Mouse (Mus musculus) neural tube, embryonic 13.5 days (tissue): ENCODE results near the gene Rpl35. TPM values are rescaled to one million over a fixed set of nuclear protein-coding genes. Genes with fewer than 3 reads are reported as not detected.
A peak's percentile ranks its signal among the peaks of the same experiment; 100 is the strongest.

Experiments
- ATAC-seq: fragments of 200-750 bp; cut with Nextera tagmentation; 2 replicates; pipeline ENCODE4 v1.8.0; 2017; ENCODE audit warnings: low read depth, mild to moderate bottlenecking, moderate TSS enrichment, moderate library complexity
- H3K27ac ChIP-seq: fragments of 300-500 bp; sonication (generic); replicated peaks from 2 replicates; pipeline ENCODE4 v1.5.1; 2015; ENCODE audit warnings: moderate library complexity, mild to moderate bottlenecking, inconsistent platforms
- H3K27me3 ChIP-seq: fragments of 300-500 bp; sonication (generic); 2 replicates; pipeline ENCODE4 v1.6.1; 2015; ENCODE audit warnings: mild to moderate bottlenecking, inconsistent platforms
- H3K36me3 ChIP-seq: fragments of 300-500 bp; sonication (generic); 2 replicates; pipeline ENCODE4 v1.6.1; 2015; ENCODE audit warnings: mild to moderate bottlenecking, inconsistent platforms
- H3K4me1 ChIP-seq: fragments of 300-500 bp; sonication (generic); replicated peaks from 2 replicates; pipeline ENCODE4 v1.6.1; 2015; ENCODE audit warnings: inconsistent platforms
- H3K4me2 ChIP-seq: fragments of 300-500 bp; sonication (generic); 2 replicates; pipeline ENCODE4 v1.6.1; 2015; ENCODE audit warnings: inconsistent platforms, mild to moderate bottlenecking, moderate library complexity
- H3K4me3 ChIP-seq: fragments of 300-500 bp; sonication (generic); 2 replicates; pipeline ENCODE4 v1.5.1; 2015; ENCODE audit warnings: mild to moderate bottlenecking, inconsistent platforms
- H3K9ac ChIP-seq: fragments of 300-500 bp; sonication (generic); 2 replicates; pipeline ENCODE4 v1.6.1; 2015; ENCODE audit warnings: moderate library complexity, mild to moderate bottlenecking, inconsistent platforms
- H3K9me3 ChIP-seq: fragments of 300-500 bp; sonication (generic); 2 replicates; pipeline ENCODE4 v1.6.1; 2016; ENCODE audit warnings: inconsistent platforms
- WGBS: fragments of 180-500 bp; shearing (Covaris S2); methylation state at CpG from one replicate; pipeline ENCODE4 v1.1.7; 2015; 5-methylcytosine and 5-hydroxymethylcytosine counted together
- polyA plus RNA-seq: library from polyadenylated mRNA; unstranded; fragments of >200 nt; fragmentation: Nextera tagmentation; extraction: Ambion mirVana; gene quantifications from 2 replicates; pipeline ENCODE4 v1.2.1, GENCODE M21; 2015

Rpl35 gene
- polyA plus RNA-seq, 1 experiment from 2014 or later, result 755 TPM

DNA sequence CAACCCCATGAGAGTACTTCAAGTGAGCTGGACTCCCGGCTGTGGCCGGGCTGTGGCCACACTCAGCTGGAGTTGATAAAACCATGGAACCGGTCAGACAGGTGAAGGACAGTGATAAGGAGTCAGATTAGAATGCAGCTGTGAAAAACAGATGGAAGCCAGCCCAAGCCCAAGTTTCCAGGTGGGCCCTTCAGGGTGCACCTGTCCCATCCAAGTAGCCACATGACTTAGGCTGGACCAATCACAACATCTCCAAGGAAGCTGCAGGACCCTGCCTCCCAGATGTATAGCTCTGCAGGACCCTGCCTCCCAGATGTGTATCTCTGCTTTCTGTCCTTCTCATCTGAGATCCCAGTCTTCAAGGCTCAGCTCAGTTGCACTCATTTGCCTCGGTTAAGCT lies 13.4 kb downstream of the Rpl35 start:
- Histone ChIP-seq H3K36me3 (no peaks in the 10 kb centered on the region), H3K9ac (no peak overlapping the region), H3K27ac (no peak overlapping the region), H3K27me3 (0 out of 2 replicates have a peak, but pooled peaks cover 2% of the 10 kb centered on the region), H3K4me1 (peaks cover 8% of the 10 kb centered on the region), H3K4me2 (no peak overlapping the region), H3K4me3 (no peak overlapping the region), H3K9me3 (no peaks in the 10 kb centered on the region)
- WGBS, result 71% methylated on average over 4 of the region's 4 CpGs
- ATAC-seq, result no peak

DNA sequence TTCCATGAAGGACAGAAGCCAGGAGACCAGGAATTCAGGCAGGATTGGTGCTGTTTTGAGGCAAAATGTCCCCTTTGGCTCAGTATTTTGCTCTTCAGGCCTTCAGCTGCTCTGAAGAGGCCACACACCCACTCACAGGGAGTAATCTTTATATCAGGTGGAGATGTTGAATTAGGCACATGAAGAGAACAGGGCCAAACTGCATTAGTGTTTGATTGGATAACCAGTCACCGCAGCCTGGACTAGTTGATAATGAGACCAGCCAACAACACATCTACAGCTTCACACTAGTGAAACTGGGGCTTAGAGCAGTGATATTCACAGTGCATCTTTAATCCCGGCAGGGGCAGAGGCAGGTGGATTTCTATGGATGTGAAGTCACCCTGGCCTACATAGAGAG lies 16.5 kb downstream of the Rpl35 start:
- Histone ChIP-seq H3K9me3 (no peaks in the 10 kb centered on the region), H3K27me3 (no peaks in the 10 kb centered on the region), H3K4me2 (no peak overlapping the region), H3K9ac (no peak overlapping the region), H3K36me3 (no peaks in the 10 kb centered on the region), H3K4me3 (no peak overlapping the region), H3K4me1 (peaks cover 8% of the 10 kb centered on the region), H3K27ac (no peak overlapping the region)
- ATAC-seq, result no peak
- 95% methylated on average over 2 of the region's 2 CpGs for WGBS

DNA sequence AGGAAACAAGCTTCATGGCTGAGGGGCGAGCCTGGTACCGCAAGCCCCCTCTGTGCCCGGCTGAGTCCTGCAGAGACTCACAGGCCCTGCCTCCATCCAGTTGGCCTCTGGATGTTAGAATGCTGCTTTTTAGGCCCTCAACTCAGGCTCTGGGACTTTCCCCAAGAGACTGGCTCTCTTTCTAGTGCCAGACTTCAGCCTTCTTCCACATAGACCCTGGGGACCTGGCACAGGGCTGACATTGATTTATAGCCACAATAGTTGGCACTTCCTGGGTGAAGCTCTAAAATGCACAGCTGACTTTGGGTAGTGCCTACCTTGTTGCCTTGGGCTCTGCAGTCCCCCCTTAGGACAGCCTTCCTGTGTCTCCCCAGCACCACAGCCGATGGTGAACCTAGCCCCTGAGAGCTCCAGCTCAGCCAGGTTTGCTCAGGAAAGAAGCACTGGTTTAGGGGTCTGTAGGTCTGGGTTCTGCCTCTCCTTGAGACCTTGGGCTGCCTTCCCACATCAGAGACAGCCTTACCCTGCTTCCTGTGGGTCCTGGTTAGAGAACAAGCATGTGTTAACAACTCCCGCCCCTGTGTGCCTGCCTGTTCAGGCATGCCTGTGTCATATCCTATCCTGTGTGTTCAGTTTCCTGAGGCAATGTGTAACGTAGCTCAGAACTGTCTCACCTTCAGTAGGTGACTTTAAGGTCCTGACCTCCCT lies 17.5 kb downstream of the Rpl35 start:
- no peak overlapping the region for H3K27ac ChIP-seq
- no peaks in the 10 kb centered on the region for H3K36me3 ChIP-seq
- H3K9ac ChIP-seq, result no peak overlapping the region
- peaks cover 4% of the 10 kb centered on the region; the same call in 1 of the 2 replicates for H3K9me3 ChIP-seq
- no peak for ATAC-seq
- H3K4me1 ChIP-seq, result peaks cover 8% of the 10 kb centered on the region
- no peak overlapping the region for H3K4me3 ChIP-seq
- no peak overlapping the region for H3K4me2 ChIP-seq
- H3K27me3 ChIP-seq, result no peaks in the 10 kb centered on the region
- 89% methylated on average over 6 of the region's 6 CpGs for WGBS

DNA sequence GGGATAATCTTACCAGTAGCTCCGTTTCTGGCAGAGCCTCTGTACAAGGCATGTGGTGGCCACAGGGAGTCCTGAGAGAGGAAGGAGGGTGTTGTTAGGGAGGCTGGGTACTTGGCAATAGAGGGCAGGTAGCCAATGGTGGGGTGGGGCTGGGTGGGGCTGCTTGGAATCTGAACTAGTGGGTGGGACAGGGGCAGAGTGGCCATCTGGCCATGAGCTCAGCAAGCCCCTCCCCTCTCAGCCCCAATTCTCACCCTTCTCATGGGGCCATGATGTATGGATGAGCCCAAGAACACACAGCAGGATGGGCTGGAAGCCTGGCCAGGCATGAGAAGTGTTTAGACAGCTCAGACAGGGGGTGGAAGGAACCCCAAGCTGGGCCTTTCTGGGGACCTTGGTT lies 18.1 kb downstream of the Rpl35 start:
- Histone ChIP-seq H3K36me3 (no peaks in the 10 kb centered on the region), H3K9ac (no peak overlapping the region), H3K4me2 (no peak overlapping the region), H3K27ac (no peak overlapping the region), H3K4me3 (no peak overlapping the region), H3K4me1 (peaks cover 2% of the 10 kb centered on the region), H3K27me3 (no peaks in the 10 kb centered on the region), H3K9me3 (peaks cover 4% of the 10 kb centered on the region; the same call in 1 of the 2 replicates)
- 64% methylated on average over 1 of the region's 1 CpGs for WGBS
- no peak for ATAC-seq

DNA sequence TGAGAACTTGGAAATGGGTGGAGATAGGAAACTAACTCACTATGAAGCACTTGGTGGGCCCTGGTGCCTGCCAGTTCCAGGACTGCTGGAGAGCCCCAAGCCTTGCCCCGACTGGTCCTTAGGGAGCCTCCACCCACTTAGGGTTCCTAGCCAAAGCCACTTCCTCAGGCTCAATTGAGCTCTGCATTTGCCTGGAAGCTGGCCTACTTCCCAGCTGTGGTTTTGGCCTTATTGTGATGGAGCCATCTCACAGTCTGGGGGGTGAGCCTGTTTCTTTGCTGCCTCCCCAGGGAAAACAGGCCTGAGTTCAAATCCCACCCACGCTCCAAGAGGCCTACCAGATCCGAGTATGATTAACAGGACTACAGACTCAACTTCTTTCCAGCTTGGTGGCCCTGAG lies 18.8 kb downstream of the Rpl35 start:
- H3K9ac ChIP-seq, result no peak overlapping the region
- peaks cover 4% of the 10 kb centered on the region; the same call in 1 of the 2 replicates for H3K9me3 ChIP-seq
- ATAC-seq, result no peak
- no peak overlapping the region for H3K4me2 ChIP-seq
- H3K27ac ChIP-seq, result no peak overlapping the region
- no peaks in the 10 kb centered on the region for H3K36me3 ChIP-seq
- no peak overlapping the region for H3K4me3 ChIP-seq
- no peaks in the 10 kb centered on the region for H3K27me3 ChIP-seq
- no peaks in the 10 kb centered on the region for H3K4me1 ChIP-seq
- 78% methylated on average over 3 of the region's 3 CpGs for WGBS

- no peak overlapping the region for H3K4me2 ChIP-seq
- H3K4me3 ChIP-seq, result no peak overlapping the region
- no peaks in the 10 kb centered on the region for H3K27me3 ChIP-seq
- no peak overlapping the region for H3K9ac ChIP-seq
- H3K4me1 ChIP-seq, result no peaks in the 10 kb centered on the region
- WGBS, result 98% methylated on average over 2 of the region's 2 CpGs
- H3K9me3 ChIP-seq, result peaks cover 4% of the 10 kb centered on the region; the same call in 1 of the 2 replicates
- H3K36me3 ChIP-seq, result no peaks in the 10 kb centered on the region
- no peak for ATAC-seq
- H3K27ac ChIP-seq, result no peak overlapping the region
These were observed 22.0 kb downstream of the Rpl35 start for GRCm38 (mm10) chr2:38983456-38983855.

- Histone ChIP-seq H3K27me3 (no peaks in the 10 kb centered on the region), H3K4me2 (no peak overlapping the region), H3K4me1 (no peaks in the 10 kb centered on the region), H3K9ac (no peak overlapping the region), H3K36me3 (no peaks in the 10 kb centered on the region), H3K4me3 (no peak overlapping the region), H3K9me3 (no peaks in the 10 kb centered on the region), H3K27ac (no peak overlapping the region)
- peak; percentile 63 for ATAC-seq
- WGBS, result 60% methylated on average over 4 of the region's 4 CpGs
These were observed 27.6 kb downstream of the Rpl35 start for GRCm38 (mm10) chr2:38977837-38978236.

GRCm38 (mm10) chr2:38975941-38976805 lies 29.3 kb downstream of the Rpl35 start:
- WGBS, result 87% methylated on average over 21 of the region's 21 CpGs
- H3K4me3 ChIP-seq, result no peak overlapping the region
- no peak overlapping the region for H3K9ac ChIP-seq
- H3K4me1 ChIP-seq, result no peaks in the 10 kb centered on the region
- ATAC-seq, result no peak
- H3K9me3 ChIP-seq, result no peaks in the 10 kb centered on the region
- H3K27ac ChIP-seq, result no peak overlapping the region
- no peak overlapping the region for H3K4me2 ChIP-seq
- H3K36me3 ChIP-seq, result no peaks in the 10 kb centered on the region
- H3K27me3 ChIP-seq, result no peaks in the 10 kb centered on the region

DNA sequence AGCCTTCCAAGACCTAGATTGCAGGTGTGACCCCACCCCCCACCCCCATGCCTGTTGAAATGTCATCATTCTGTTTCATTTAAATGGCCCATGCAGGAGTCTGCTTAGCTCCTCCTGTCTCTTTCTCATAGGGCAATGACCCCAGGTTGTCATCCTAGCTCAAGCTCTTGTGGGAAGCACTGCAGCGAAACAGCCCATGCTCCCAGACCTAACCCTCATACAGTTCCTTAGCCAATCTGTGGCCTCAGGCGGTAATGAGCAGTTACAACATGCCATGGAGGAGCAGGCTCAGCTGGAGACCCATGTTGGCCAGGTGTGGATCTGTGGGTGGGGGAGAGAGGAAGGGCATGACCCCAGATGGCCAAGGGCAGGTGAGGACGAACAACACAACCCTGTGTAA lies 30.2 kb downstream of the Rpl35 start:
- H3K27ac ChIP-seq, result no peak overlapping the region
- H3K4me1 ChIP-seq, result no peaks in the 10 kb centered on the region
- H3K4me2 ChIP-seq, result no peak overlapping the region
- H3K36me3 ChIP-seq, result no peaks in the 10 kb centered on the region
- WGBS, result 79% methylated on average over 3 of the region's 3 CpGs
- no peak for ATAC-seq
- H3K9me3 ChIP-seq, result no peaks in the 10 kb centered on the region
- H3K27me3 ChIP-seq, result no peaks in the 10 kb centered on the region
- no peak overlapping the region for H3K9ac ChIP-seq
- H3K4me3 ChIP-seq, result no peak overlapping the region

GRCm38 (mm10) chr2:38974171-38974570 lies 31.3 kb downstream of the Rpl35 start:
- H3K4me3 ChIP-seq, result no peak overlapping the region
- no peak overlapping the region for H3K4me2 ChIP-seq
- H3K9ac ChIP-seq, result no peak overlapping the region
- 28% methylated on average over 2 of the region's 2 CpGs for WGBS
- no peak for ATAC-seq
- H3K36me3 ChIP-seq, result no peaks in the 10 kb centered on the region
- no peaks in the 10 kb centered on the region for H3K27me3 ChIP-seq
- H3K4me1 ChIP-seq, result no peaks in the 10 kb centered on the region
- no peaks in the 10 kb centered on the region for H3K9me3 ChIP-seq
- H3K27ac ChIP-seq, result no peak overlapping the region

- Histone ChIP-seq H3K9ac (no peak overlapping the region), H3K36me3 (no peaks in the 10 kb centered on the region), H3K4me3 (no peak overlapping the region), H3K27ac (no peak overlapping the region), H3K9me3 (no peaks in the 10 kb centered on the region), H3K4me2 (no peak overlapping the region), H3K27me3 (no peaks in the 10 kb centered on the region), H3K4me1 (no peaks in the 10 kb centered on the region)
- 83% methylated on average over 7 of the region's 7 CpGs for WGBS
- no peak for ATAC-seq
These were observed 31.7 kb downstream of the Rpl35 start for GRCm38 (mm10) chr2:38973701-38974100.

DNA sequence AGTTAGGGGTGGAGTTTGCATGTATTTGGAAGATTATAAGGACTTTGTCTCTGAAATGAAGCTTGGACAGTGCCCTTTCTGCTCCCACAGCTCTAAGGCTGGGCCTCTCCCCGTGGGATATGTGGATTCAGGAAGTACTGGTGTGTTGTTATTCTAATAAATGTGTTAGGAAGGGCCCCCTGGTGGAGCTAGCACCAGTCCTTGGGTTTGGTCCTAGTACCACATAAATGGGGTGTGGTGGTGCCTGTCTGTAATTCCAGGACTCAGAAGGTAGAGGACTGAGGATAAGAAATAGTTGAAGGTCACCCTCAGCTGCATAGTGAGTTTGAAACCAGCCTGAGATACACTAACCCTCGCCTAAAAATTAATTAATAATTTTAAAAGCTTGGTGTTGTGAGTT lies 32.2 kb downstream of the Rpl35 start:
- Histone ChIP-seq H3K4me3 (no peak overlapping the region), H3K4me2 (no peak overlapping the region), H3K36me3 (no peaks in the 10 kb centered on the region), H3K9ac (no peak overlapping the region), H3K27me3 (no peaks in the 10 kb centered on the region), H3K27ac (no peak overlapping the region), H3K4me1 (no peaks in the 10 kb centered on the region), H3K9me3 (no peaks in the 10 kb centered on the region)
- no peak for ATAC-seq
- WGBS, result 41% methylated on average over 2 of the region's 2 CpGs
